Mouse (Mus musculus): ENCODE measurements around the gene Pomp.

DNA sequence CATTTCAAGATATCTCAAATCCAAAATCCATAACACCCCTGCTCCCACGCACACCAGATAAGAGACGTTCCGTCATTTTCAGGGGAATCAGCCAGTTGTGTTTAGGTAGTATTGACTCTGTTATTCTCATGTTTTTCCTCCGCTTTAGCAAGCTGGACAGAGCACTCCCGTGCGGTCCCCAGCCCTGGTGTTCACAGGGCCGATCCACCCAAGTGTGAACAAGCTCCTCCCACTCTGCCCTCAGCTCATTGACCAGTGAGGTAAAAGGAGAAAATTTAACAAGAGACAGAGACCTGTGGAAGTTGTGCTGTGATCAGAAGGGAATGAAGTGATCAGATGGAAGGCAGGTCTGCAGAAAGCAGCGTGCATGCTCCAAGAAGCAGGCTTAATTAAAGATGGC is 31.4 kb upstream of the Pomp start:
- TF ChIP-seq TCF12 (IDR thresholded peaks at IDR 0.05; ENCODE audit: insufficient read depth, poor library complexity, severe bottlenecking) (no peak), MAX (IDR thresholded peaks at IDR 0.05; ENCODE audit: low read depth) (no peak), E2F4 (IDR thresholded peaks at IDR 0.05; ENCODE audit: insufficient read depth) (no peak)
